Comparison of ENCODE assay signal across 11 mouse cellular contexts in genomic region chr6:99335174-99335830, GRCm38 (mm10).
DNase-seq lines count a peak whose midpoint lies in the region; ATAC-seq lines count a peak whose summit lies in the region.
"Had no signal": no experiment of that assay in that cellular context is flagged by ENCODE, and none has a peak within 500 bp of the region (broad histone marks: within the 10 kb centered on the region; RNA-seq: fewer than 3 reads in every experiment).

No protein-coding gene starts in this region.

- H3K4me3 ChIP-seq in midbrain, embryonic 11.5 days (ENCODE audit: low read depth, low read length), result no peak overlapping the region

- no peak overlapping the region for H3K27ac ChIP-seq in midbrain, embryonic 11.5 days (ENCODE audit: low read depth, low read length)

- H3K9me3 ChIP-seq in midbrain, embryonic 11.5 days (ENCODE audit: control insufficient read depth, low read length), result no peaks in the 10 kb centered on the region

- H3K4me2 ChIP-seq in midbrain, embryonic 11.5 days, result no peak overlapping the region

- peak; percentile 33 for DNase-seq in embryo, embryonic 11 days
- DNase-seq in embryo, embryonic 9.5 days (ENCODE audit: extremely low spot score), result no peak
- DNase-seq in urinary bladder, postnatal 14 days (ENCODE audit: low spot score), result peak; percentile 14
- no peak for DNase-seq in urinary bladder, adult 18-20 months (ENCODE audit: low spot score in 2 of 2)
- DNase-seq in kidney, postnatal 25 days, result peak; percentile 38 to 68
- no peak for DNase-seq in frontal cortex, adult 2 months (ENCODE audit: extremely low spot score in 1 of 2, low spot score in 1 of 2)
- no peak for DNase-seq in midbrain, embryonic 11.5 days (ENCODE audit: low spot score, missing footprints)
- DNase-seq in cerebellum, postnatal 36 days, result no peak
- DNase-seq: gastrocnemius, postnatal 14 days; thymus, postnatal 4 days had no signal

- no peaks in the 10 kb centered on the region for H3K4me1 ChIP-seq in midbrain, embryonic 11.5 days (ENCODE audit: control insufficient read depth, insufficient read depth, low read length)

- H3K36me3 ChIP-seq in midbrain, embryonic 11.5 days (ENCODE audit: control insufficient read depth, insufficient read depth, low read length), result no peaks in the 10 kb centered on the region

- 79% methylated on average over 13 of the region's 13 CpGs for WGBS in midbrain, embryonic 11.5 days

- H3K27me3 ChIP-seq in midbrain, embryonic 11.5 days (ENCODE audit: control insufficient read depth, insufficient read depth, low read length), result no peaks in the 10 kb centered on the region
- H3K27me3 ChIP-seq: Patski had no signal

- no peak overlapping the region for H3K9ac ChIP-seq in midbrain, embryonic 11.5 days (ENCODE audit: low read length)

- ATAC-seq in midbrain, embryonic 11.5 days (ENCODE audit: low FRiP score), result no peak
- ATAC-seq: Patski had no signal

Comparison
In these comparisons a context has a peak if more than half of its experiments do, and no peak if none do; other contexts are left out.
1. DNase-seq: peak in embryo, embryonic 11 days (single experiment), urinary bladder, postnatal 14 days (single experiment) and kidney, postnatal 25 days (2 of 2); none in embryo, embryonic 9.5 days (single experiment), urinary bladder, adult 18-20 months (0 of 2), frontal cortex, adult 2 months (0 of 2), midbrain, embryonic 11.5 days (single experiment) and cerebellum, postnatal 36 days (0 of 2).